Mouse (Mus musculus) CH12.LX (cell line): ENCODE measurements around the gene Prpf19. TPM values are rescaled to one million over a fixed set of nuclear protein-coding genes. Genes with fewer than 3 reads are reported as not detected.

Source experiments
- DNase-seq: peaks from one replicate; pipeline ENCODE4 v3.0.0-alpha.2; 2013; ENCODE audit errors: extremely low read depth
- H3K27ac ChIP-seq: 2 replicates; pipeline ENCODE4 v1.5.1; 2012; ENCODE audit warnings: low read depth, mild to moderate bottlenecking, control low read depth, moderate library complexity; ENCODE audit not compliant: insufficient read depth
- H3K27me3 ChIP-seq: replicated peaks from 2 replicates; pipeline ENCODE3; 2012; ENCODE audit warnings: inconsistent platforms
- H3K36me3 ChIP-seq, 2 experiments: replicated peaks in 1 of 2; 2 replicates each; pipeline versions ENCODE3 to v1.6.1; 2012; ENCODE audit warnings: inconsistent platforms in 1 of 2, low read length in 1 of 2, mild to moderate bottlenecking in 1 of 2, mixed read lengths in 1 of 2, moderate library complexity in 1 of 2; ENCODE audit not compliant: control insufficient read depth in 1 of 2, insufficient read depth in 1 of 2
- H3K4me1 ChIP-seq, 2 experiments: 2 replicates each; pipeline ENCODE4 v1.6.1; 2012; ENCODE audit warnings: inconsistent platforms in 1 of 2, moderate library complexity in 1 of 2; ENCODE audit not compliant: insufficient read depth in 2 of 2, control insufficient read depth in 1 of 2
- H3K4me2 ChIP-seq: 2 replicates; pipeline ENCODE4 v1.6.1; 2012; ENCODE audit warnings: low read depth, mild to moderate bottlenecking, control low read depth; ENCODE audit not compliant: poor library complexity, insufficient read depth, severe bottlenecking
- H3K4me3 ChIP-seq, 3 experiments: fragments of 150-350 bp in 1 of 3; sonication (generic) in 1 of 3; replicated peaks in 1 of 3; 2 replicates each; pipeline versions ENCODE3 to v1.5.1; 2011 to 2012; ENCODE audit warnings: low read depth in 2 of 3, low read length in 2 of 3, mild to moderate bottlenecking in 2 of 3, moderate library complexity in 2 of 3, control low read depth in 1 of 3, improper control_type of control experiment in 1 of 3, inconsistent platforms in 1 of 3, mixed read lengths in 1 of 3; ENCODE audit not compliant: poor library complexity in 1 of 3
- H3K79me2 ChIP-seq: replicated peaks from 2 replicates; pipeline ENCODE4 v1.6.1; 2012; ENCODE audit warnings: mild to moderate bottlenecking, moderate library complexity; ENCODE audit not compliant: control insufficient read depth, poor library complexity, insufficient read depth, severe bottlenecking; ENCODE audit errors: extremely low read depth
- H3K9ac ChIP-seq: 2 replicates; pipeline ENCODE4 v1.6.1; 2012; ENCODE audit warnings: low read depth, mild to moderate bottlenecking, control low read depth, moderate library complexity; ENCODE audit not compliant: insufficient read depth
- H3K9me3 ChIP-seq: replicated peaks from 2 replicates; pipeline ENCODE3; 2012; ENCODE audit warnings: low read length, inconsistent platforms, mixed read lengths
- BHLHE40 ChIP-seq: IDR thresholded peaks from 2 replicates; pipeline ENCODE4 v1.6.1; 2011; ENCODE audit warnings: mild to moderate bottlenecking, low read depth, low read length, improper control_type of control experiment
- CHD1 ChIP-seq: IDR thresholded peaks from 2 replicates; pipeline ENCODE4 v1.6.1; 2012; ENCODE audit warnings: low read depth, low read length, improper control_type of control experiment, inconsistent platforms
- CTCF ChIP-seq, 2 experiments: IDR thresholded peaks in 1 of 2; conservative IDR thresholded peaks in 1 of 2; 2 replicates each; pipeline ENCODE4 v1.5.1; 2011 to 2012; ENCODE audit warnings: low read depth in 2 of 2, low read length in 2 of 2, improper control_type of control experiment in 1 of 2, inconsistent platforms in 1 of 2, mild to moderate bottlenecking in 1 of 2, moderate library complexity in 1 of 2
- ELF1 ChIP-seq: IDR thresholded peaks from 2 replicates; pipeline ENCODE4 v1.6.1; 2014; ENCODE audit warnings: low read depth, mild to moderate bottlenecking, inconsistent platforms, low read length, improper control_type of control experiment
- EP300 ChIP-seq: IDR thresholded peaks from 2 replicates; pipeline ENCODE4 v1.6.1; 2011; ENCODE audit warnings: low read length, improper control_type of control experiment
- ETS1 ChIP-seq: conservative IDR thresholded peaks from 2 replicates; pipeline ENCODE4 v1.6.1; 2012; ENCODE audit warnings: low read depth, mild to moderate bottlenecking, inconsistent platforms, low read length, improper control_type of control experiment, moderate library complexity
- IRF4 ChIP-seq: IDR thresholded peaks from 2 replicates; pipeline ENCODE4 v1.6.1; 2014; ENCODE audit warnings: low read depth, mild to moderate bottlenecking, inconsistent platforms, low read length, improper control_type of control experiment
- JUN ChIP-seq: IDR thresholded peaks from 2 replicates; pipeline ENCODE4 v1.6.1; 2011; ENCODE audit warnings: low read depth, mild to moderate bottlenecking, low read length, improper control_type of control experiment, moderate library complexity; ENCODE audit not compliant: insufficient read depth
- JUND ChIP-seq: conservative IDR thresholded peaks from 2 replicates; pipeline ENCODE4 v1.6.1; 2011; ENCODE audit warnings: low read depth, low read length, improper control_type of control experiment
- MAFK ChIP-seq: IDR thresholded peaks from 2 replicates; pipeline ENCODE4 v1.6.1; 2011; ENCODE audit warnings: low read length, improper control_type of control experiment; ENCODE audit not compliant: insufficient replicate concordance
- MAX ChIP-seq: IDR thresholded peaks from 2 replicates; pipeline ENCODE4 v1.6.1; 2011; ENCODE audit warnings: low read length, improper control_type of control experiment
- MEF2A ChIP-seq: IDR thresholded peaks from 2 replicates; pipeline ENCODE4 v1.6.1; 2014; ENCODE audit warnings: low read depth, mild to moderate bottlenecking, inconsistent platforms, low read length, improper control_type of control experiment, borderline replicate concordance
- MXI1 ChIP-seq: IDR thresholded peaks from 2 replicates; pipeline ENCODE4 v1.6.1; 2011; ENCODE audit warnings: mild to moderate bottlenecking, low read depth, low read length, improper control_type of control experiment
- NELFE ChIP-seq: IDR thresholded peaks from 2 replicates; pipeline ENCODE4 v1.6.1; 2011; ENCODE audit warnings: low read depth, low read length, improper control_type of control experiment
- NRF1 ChIP-seq: IDR thresholded peaks from 2 replicates; pipeline ENCODE4 v1.6.1; 2014; ENCODE audit warnings: low read depth, mild to moderate bottlenecking, inconsistent platforms, low read length, improper control_type of control experiment, moderate library complexity
- PAX5 ChIP-seq: IDR thresholded peaks from 2 replicates; pipeline ENCODE4 v1.6.1; 2012; ENCODE audit warnings: low read length, inconsistent platforms, mixed read lengths
- POLR2A ChIP-seq: IDR thresholded peaks from 2 replicates; pipeline ENCODE4 v1.6.1; 2011; ENCODE audit warnings: low read depth, mild to moderate bottlenecking, improper control_type of control experiment, low read length
- RCOR1 ChIP-seq: conservative IDR thresholded peaks from 2 replicates; pipeline ENCODE4 v1.6.1; 2012; ENCODE audit warnings: low read depth, mild to moderate bottlenecking, inconsistent platforms, low read length, improper control_type of control experiment
- TBP ChIP-seq: conservative IDR thresholded peaks from 2 replicates; pipeline ENCODE4 v1.6.1; 2011; ENCODE audit warnings: low read depth, low read length, improper control_type of control experiment
- TCF12 ChIP-seq: IDR thresholded peaks from 2 replicates; pipeline ENCODE4 v1.6.1; 2014; ENCODE audit warnings: low read depth, mild to moderate bottlenecking, inconsistent platforms, low read length, improper control_type of control experiment
- UBTF ChIP-seq: IDR thresholded peaks from 2 replicates; pipeline ENCODE4 v1.6.1; 2012; ENCODE audit warnings: low read depth, mild to moderate bottlenecking, inconsistent platforms, low read length, improper control_type of control experiment, moderate library complexity
- USF2 ChIP-seq: conservative IDR thresholded peaks from 2 replicates; pipeline ENCODE4 v1.6.1; 2011; ENCODE audit warnings: low read depth, low read length, improper control_type of control experiment
- ZC3H11A ChIP-seq: IDR thresholded peaks from 2 replicates; pipeline ENCODE4 v1.6.1; 2012; ENCODE audit warnings: low read depth, mild to moderate bottlenecking, inconsistent platforms, low read length, improper control_type of control experiment
- ZKSCAN1 ChIP-seq: IDR thresholded peaks from 2 replicates; pipeline ENCODE4 v1.6.1; 2012; ENCODE audit warnings: low read depth, inconsistent platforms, low read length, improper control_type of control experiment, borderline replicate concordance
- ZMIZ1 ChIP-seq: IDR thresholded peaks from 2 replicates; pipeline ENCODE4 v1.6.1; 2012; ENCODE audit warnings: low read depth, mild to moderate bottlenecking, inconsistent platforms, low read length, improper control_type of control experiment
- ZNF384 ChIP-seq: IDR thresholded peaks from 2 replicates; pipeline ENCODE4 v1.6.1; 2012; ENCODE audit warnings: low read depth, low read length, improper control_type of control experiment, inconsistent platforms
- dilution Hi-C: fragments of 300-500 bp; cut with MboI; formaldehyde crosslinking; loops from 2 replicates; pipeline ENCODE4 v1.14.3; 2020; ENCODE audit warnings: low sequenced_read_pairs; ENCODE audit not compliant: extremely low pct_unique_long_range_greater_than_20kb, extremely low pct_ligation_motif_present
- in situ Hi-C: fragments of 300-500 bp; cut with MboI; formaldehyde crosslinking; loops from 3 replicates; pipeline ENCODE4 v1.14.3; 2019; ENCODE audit warnings: low sequenced_read_pairs, low pct_ligation_motif_present, low pct_unique_long_range_greater_than_20kb, mixed read lengths
- polyA plus RNA-seq: library from polyadenylated mRNA; unstranded; fragments of >175 nt; gene quantifications from 2 replicates; pipeline ENCODE4 v1.2.1, GENCODE M21; 2012; ENCODE audit warnings: low read depth; ENCODE audit not compliant: insufficient read length
- total RNA-seq, 2 experiments: library from RNA; depleted of rRNA; stranded (reverse); fragments of 300-350 nt in 1 of 2; fragments of >200 nt in 1 of 2; gene quantifications; 2 replicates each; pipeline ENCODE4 v1.2.3; 2012 to 2014

Prpf19 gene
- total and polyA plus RNA-seq, 3 experiments, result 115 to 357 (median 355) TPM

- Histone ChIP-seq H3K4me3 (no peak overlapping the region), H3K4me2 (no peak overlapping the region), H3K9me3 (no peaks in the 10 kb centered on the region), H3K36me3 (peaks cover 88 to 93% of the 10 kb centered on the region in 2 experiments), H3K79me2 (peaks cover 30% of the 10 kb centered on the region), H3K4me1 (peaks cover 6 to 14% of the 10 kb centered on the region in 2 experiments; a peak in 3 of 4 replicates), H3K27me3 (no peaks in the 10 kb centered on the region), H3K27ac (no peak overlapping the region), H3K9ac (no peak overlapping the region)
- no peak for TF ChIP-seq MAFK
- no peak for TF ChIP-seq PAX5
- TF ChIP-seq TBP, result no peak
- TF ChIP-seq NRF1, result no peak
- no peak for TF ChIP-seq MAX
- TF ChIP-seq ZC3H11A, result no peak
- TF ChIP-seq IRF4, result no peak
- no peak for TF ChIP-seq EP300
- TF ChIP-seq JUND, result no peak
- TF ChIP-seq ETS1, result no peak
- no peak for TF ChIP-seq BHLHE40
- TF ChIP-seq JUN, result no peak
- TF ChIP-seq MXI1, result no peak
- no peak for TF ChIP-seq ZMIZ1
- TF ChIP-seq ELF1, result no peak
- TF ChIP-seq UBTF, result no peak
- no peak for TF ChIP-seq ZNF384
- no peak for DNase-seq
- in situ Hi-C loops, result no loop called here
- dilution Hi-C loops, result no loop called here
Measured at GRCm38 (mm10) chr19:10901046-10901445, 6.0 kb downstream of the Prpf19 start.

- no peaks in the 10 kb centered on the region for H3K4me1 ChIP-seq
- H3K9ac ChIP-seq, result no peak overlapping the region
- no peak for DNase-seq
- H3K4me2 ChIP-seq, result no peak overlapping the region
- no peak for TF ChIP-seq RCOR1
- no peak for TF ChIP-seq NELFE
- no peak for TF ChIP-seq JUN
- no peak for TF ChIP-seq ZKSCAN1
- TF ChIP-seq PAX5, result no peak
- no peak for TF ChIP-seq MAFK
- TF ChIP-seq ETS1, result no peak
- no peak for TF ChIP-seq CHD1
- TF ChIP-seq POLR2A, result no peak
- TF ChIP-seq NRF1, result no peak
- TF ChIP-seq USF2, result no peak
- TF ChIP-seq TCF12, result no peak
- no peak for TF ChIP-seq MXI1
- no peak for TF ChIP-seq TBP
- no peak for TF ChIP-seq MAX
- TF ChIP-seq EP300, result no peak
- TF ChIP-seq CTCF (conservative IDR thresholded peaks at IDR 0.05 in 1 of 2, IDR thresholded peaks at IDR 0.05 in 1 of 2; ENCODE audit: low read depth in 2 of 2, low read length in 2 of 2), result no peak
- TF ChIP-seq MEF2A, result no peak
- peaks cover 82 to 98% of the 10 kb centered on the region in 2 experiments for H3K36me3 ChIP-seq
- no peak overlapping the region for H3K4me3 ChIP-seq
- 0 out of 2 replicates have a peak, but pooled peaks cover 3% of the 10 kb centered on the region for H3K79me2 ChIP-seq
- no peaks in the 10 kb centered on the region for H3K27me3 ChIP-seq
- no peak overlapping the region for H3K27ac ChIP-seq
- in situ Hi-C loops, result no loop called here
- dilution Hi-C loops, result no loop called here
- H3K9me3 ChIP-seq, result no peaks in the 10 kb centered on the region
Measured at GRCm38 (mm10) chr19:10904512-10904911, 9.5 kb downstream of the Prpf19 start.
